Mouse (Mus musculus): ENCODE results near the gene Epo. TPM values are rescaled to one million over a fixed set of nuclear protein-coding genes. Genes with fewer than 3 reads are reported as not detected.

Epo gene
- polyA plus RNA-seq, 1 experiment from 2014 or later, result 0.24 TPM

DNA sequence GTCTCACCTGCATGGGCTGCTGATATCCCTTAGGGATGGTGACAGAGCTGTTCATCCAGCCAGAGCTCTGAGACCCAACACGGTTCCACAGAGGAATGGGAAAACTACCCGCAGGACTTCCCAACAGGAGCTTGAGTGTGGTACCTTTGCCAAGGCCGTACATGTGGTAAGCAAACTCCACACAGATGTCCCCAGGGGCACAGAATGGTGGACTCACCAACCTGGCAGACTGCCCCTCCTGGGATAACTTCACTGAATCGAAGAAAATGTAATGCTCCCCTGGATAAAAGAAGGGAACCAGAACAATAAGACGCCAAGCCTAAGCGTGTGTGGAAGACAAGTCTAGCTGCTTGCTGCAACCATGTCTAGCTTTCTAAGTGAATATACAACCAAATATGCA is 66.1 kb downstream of the Epo start:
- no peak overlapping the region for H3K9ac ChIP-seq (replicated peaks; ENCODE audit: low read length)
- ATAC-seq (ENCODE audit: low FRiP score, low TSS enrichment), result no peak

DNA sequence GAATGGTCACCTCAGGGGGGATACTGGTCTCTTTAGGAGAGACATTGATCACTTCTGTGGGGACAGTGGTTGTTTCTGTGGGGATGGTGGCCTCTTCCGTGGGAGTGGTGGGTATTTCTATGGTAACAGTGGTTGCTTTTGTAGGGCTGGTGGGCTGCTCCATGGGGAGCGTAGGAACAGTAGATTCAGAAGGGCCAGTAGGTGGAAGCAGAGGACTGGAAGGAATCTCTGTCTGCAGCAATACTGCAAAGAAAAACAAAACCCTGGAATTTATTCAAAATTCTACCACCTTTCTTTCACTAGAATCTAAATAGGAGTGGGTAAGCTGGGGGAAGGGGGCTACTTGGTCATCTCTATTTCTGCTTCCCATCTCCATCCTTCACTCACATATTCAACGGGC is 68.0 kb downstream of the Epo start:
- H3K9ac ChIP-seq (replicated peaks; ENCODE audit: low read length), result no peak overlapping the region
- no peaks in the 10 kb centered on the region for H3K27me3 ChIP-seq (ENCODE audit: insufficient read depth, low read length)
- H3K4me3 ChIP-seq (ENCODE audit: low read length), result no peak overlapping the region
- H3K4me2 ChIP-seq (replicated peaks; ENCODE audit: low read depth, low read length), result no peak overlapping the region
- no peaks in the 10 kb centered on the region for H3K9me3 ChIP-seq (ENCODE audit: low read length)
- H3K36me3 ChIP-seq (ENCODE audit: insufficient read depth, low read length), result no peaks in the 10 kb centered on the region
- WGBS, result 39% methylated on average over 3 of the region's 3 CpGs
- no peak overlapping the region for H3K27ac ChIP-seq (ENCODE audit: low read length)
- ATAC-seq (ENCODE audit: low FRiP score, low TSS enrichment), result no peak
- no peaks in the 10 kb centered on the region for H3K4me1 ChIP-seq (ENCODE audit: insufficient read depth, low read length)

More for the DNA sequence above, 66.1 kb downstream of the Epo start:
- no peaks in the 10 kb centered on the region for H3K4me1 ChIP-seq (ENCODE audit: insufficient read depth, low read length)
- H3K36me3 ChIP-seq (ENCODE audit: insufficient read depth, low read length), result no peaks in the 10 kb centered on the region
- no peaks in the 10 kb centered on the region for H3K9me3 ChIP-seq (ENCODE audit: low read length)
- 91% methylated on average over 6 of the region's 6 CpGs for WGBS
- H3K4me3 ChIP-seq (ENCODE audit: low read length), result no peak overlapping the region
- H3K27me3 ChIP-seq (ENCODE audit: insufficient read depth, low read length), result no peaks in the 10 kb centered on the region
- H3K4me2 ChIP-seq (replicated peaks; ENCODE audit: low read depth, low read length), result no peak overlapping the region
- no peak overlapping the region for H3K27ac ChIP-seq (ENCODE audit: low read length)

DNA sequence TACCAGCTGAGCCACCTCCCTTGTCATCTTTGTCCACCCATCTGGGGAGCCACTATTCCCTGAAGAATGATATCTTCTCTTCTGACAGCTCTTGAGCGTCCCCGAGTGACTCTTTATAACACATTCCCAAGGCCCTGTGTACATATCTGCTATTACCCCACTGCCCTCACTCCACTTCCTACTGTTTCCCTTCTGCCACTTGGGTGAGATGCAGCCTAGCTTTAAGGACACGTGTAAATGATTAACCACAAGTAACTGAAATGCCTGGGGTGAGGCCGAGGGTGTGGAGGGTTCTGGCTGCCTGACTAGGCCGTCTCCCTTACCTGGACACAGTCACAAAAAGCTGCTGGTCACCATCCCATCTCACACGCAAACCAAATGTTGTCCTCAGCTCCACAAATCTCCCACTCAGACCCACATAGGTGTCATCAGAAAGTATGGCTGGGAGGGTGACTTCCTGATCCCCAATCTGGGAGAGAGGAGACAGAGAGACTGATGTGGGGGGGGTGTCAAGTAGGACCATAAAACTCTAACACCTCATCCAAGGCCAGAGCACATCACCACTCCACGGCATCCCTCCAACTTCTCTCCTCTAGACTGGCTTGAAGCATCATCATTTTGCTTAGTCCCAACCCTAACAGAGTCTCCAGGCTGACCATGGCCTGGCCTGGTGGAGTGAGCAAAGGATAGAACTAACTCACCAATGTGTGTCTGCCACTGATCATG is 77.0 kb downstream of the Epo start:
- Histone ChIP-seq H3K27ac (ENCODE audit: low read length) (0 out of 2 replicates have a peak overlapping the region, but pooled peaks have one; percentile 4), H3K4me3 (ENCODE audit: low read length) (no peak overlapping the region), H3K9ac (replicated peaks; ENCODE audit: low read length) (no peak overlapping the region), H3K4me1 (ENCODE audit: insufficient read depth, low read length) (no peaks in the 10 kb centered on the region), H3K4me2 (replicated peaks; ENCODE audit: low read depth, low read length) (no peak overlapping the region), H3K36me3 (ENCODE audit: insufficient read depth, low read length) (no peaks in the 10 kb centered on the region), H3K27me3 (ENCODE audit: insufficient read depth, low read length) (no peaks in the 10 kb centered on the region), H3K9me3 (ENCODE audit: low read length) (no peaks in the 10 kb centered on the region)
- ATAC-seq (ENCODE audit: low FRiP score, low TSS enrichment), result peak; percentile 90
- 36% methylated on average over 7 of the region's 7 CpGs for WGBS

DNA sequence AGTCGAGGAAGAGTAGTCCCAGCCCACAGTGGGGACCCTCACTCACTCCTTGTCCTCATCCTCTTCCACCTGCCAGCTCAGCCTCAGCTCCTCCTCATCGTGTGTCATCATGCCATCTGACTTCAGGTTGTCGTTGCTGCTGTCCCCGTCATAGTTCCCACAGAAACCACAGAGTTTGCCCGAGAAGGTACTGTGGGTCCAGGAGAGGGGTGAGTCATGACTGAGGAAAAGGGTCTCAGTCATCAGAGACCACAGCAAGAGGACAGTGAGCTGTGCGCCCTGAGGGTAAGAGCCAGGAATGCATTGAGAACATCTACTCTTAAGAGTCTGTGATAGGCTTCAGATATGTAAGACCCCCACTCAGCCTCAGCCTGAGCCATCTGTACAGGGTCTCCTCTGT is 77.8 kb downstream of the Epo start:
- no peak for ATAC-seq (ENCODE audit: low FRiP score, low TSS enrichment)
- no peak overlapping the region for H3K27ac ChIP-seq (ENCODE audit: low read length)
- H3K36me3 ChIP-seq (ENCODE audit: insufficient read depth, low read length), result no peaks in the 10 kb centered on the region
- H3K4me3 ChIP-seq (ENCODE audit: low read length), result no peak overlapping the region
- H3K4me2 ChIP-seq (replicated peaks; ENCODE audit: low read depth, low read length), result no peak overlapping the region
- no peaks in the 10 kb centered on the region for H3K9me3 ChIP-seq (ENCODE audit: low read length)
- 79% methylated on average over 6 of the region's 6 CpGs for WGBS
- no peaks in the 10 kb centered on the region for H3K4me1 ChIP-seq (ENCODE audit: insufficient read depth, low read length)
- no peaks in the 10 kb centered on the region for H3K27me3 ChIP-seq (ENCODE audit: insufficient read depth, low read length)
- no peak overlapping the region for H3K9ac ChIP-seq (replicated peaks; ENCODE audit: low read length)

DNA sequence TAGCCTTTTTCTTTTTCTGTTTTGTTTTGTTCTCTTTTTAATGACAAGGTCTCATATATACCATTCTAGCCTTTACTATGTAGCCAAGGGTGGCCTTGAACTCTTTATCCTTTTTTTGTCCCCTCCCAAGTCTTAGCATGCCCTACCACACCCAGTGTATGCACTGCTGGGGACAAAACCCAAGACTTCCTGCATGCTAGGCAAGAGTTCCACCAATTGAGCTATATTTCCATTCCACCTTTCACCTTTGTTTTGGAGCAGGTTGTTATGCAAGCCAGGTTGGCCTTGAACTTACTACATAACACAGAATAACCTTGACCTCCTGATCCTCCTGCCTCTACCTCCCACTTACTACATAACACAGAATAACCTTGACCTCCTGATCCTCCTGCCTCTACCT is 87.5 kb downstream of the Epo start:
- Histone ChIP-seq H3K4me3 (ENCODE audit: low read length) (no peak overlapping the region), H3K9me3 (ENCODE audit: low read length) (no peaks in the 10 kb centered on the region), H3K27me3 (ENCODE audit: insufficient read depth, low read length) (no peaks in the 10 kb centered on the region), H3K4me2 (replicated peaks; ENCODE audit: low read depth, low read length) (no peak overlapping the region), H3K36me3 (ENCODE audit: insufficient read depth, low read length) (no peaks in the 10 kb centered on the region), H3K27ac (ENCODE audit: low read length) (no peak overlapping the region), H3K4me1 (ENCODE audit: insufficient read depth, low read length) (no peaks in the 10 kb centered on the region), H3K9ac (replicated peaks; ENCODE audit: low read length) (no peak overlapping the region)
- no peak for ATAC-seq (ENCODE audit: low FRiP score, low TSS enrichment)

DNA sequence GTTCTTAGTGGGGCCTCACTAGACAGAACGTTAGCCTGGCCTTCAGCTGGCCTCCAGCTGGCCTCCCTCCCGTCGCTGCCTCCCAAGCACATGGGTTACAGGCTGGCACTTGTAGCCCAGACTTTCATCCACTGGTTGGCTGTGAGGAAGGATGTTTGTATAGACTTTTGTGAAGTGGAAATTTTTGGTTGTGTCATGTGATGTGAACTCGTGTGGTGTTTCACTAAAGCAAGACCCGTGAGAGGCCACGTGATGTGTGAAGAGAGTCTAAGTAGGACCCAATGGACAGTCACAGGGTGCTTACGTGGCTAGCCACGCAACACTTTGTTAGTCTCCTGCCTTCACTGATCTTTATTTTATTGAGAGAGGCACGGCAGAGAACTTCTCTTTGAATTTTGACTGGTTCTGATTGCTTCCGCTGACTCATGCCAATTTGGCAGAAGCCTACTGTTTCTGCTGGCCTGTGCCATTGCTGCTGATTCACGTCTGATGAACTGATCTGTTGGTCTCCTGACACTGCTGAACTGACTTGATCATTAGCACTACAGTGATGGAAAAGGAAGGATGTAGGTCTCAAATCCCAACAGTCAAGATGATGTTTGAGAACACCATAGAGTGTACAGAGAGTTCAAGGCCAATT is 92.7 kb downstream of the Epo start:
- H3K4me3 ChIP-seq (ENCODE audit: low read length), result no peak overlapping the region
- no peak for ATAC-seq (ENCODE audit: low FRiP score, low TSS enrichment)

DNA sequence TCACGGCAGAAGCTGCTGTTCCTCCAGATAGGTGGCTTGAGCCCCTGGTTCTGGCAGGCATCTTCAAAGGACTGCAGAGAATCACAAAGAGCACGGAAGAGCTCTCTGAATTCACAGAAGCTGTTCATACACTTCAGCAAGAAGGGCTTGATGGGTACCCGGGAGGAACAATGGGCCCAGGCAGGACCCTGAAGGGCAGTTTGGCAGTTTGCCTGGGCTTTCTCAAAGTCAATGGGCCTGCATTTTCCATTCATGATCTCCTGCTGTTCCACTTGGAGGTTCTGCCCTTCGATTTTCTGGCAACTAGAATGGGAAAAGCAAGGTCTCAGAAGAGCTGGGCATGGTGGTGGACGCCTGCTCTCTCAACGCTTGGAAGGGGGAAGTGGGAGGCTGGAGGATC is 99.2 kb downstream of the Epo start:
- no peak for ATAC-seq (ENCODE audit: low FRiP score, low TSS enrichment)
- no peaks in the 10 kb centered on the region for H3K27me3 ChIP-seq (ENCODE audit: insufficient read depth, low read length)
- H3K9me3 ChIP-seq (ENCODE audit: low read length), result no peaks in the 10 kb centered on the region
- H3K36me3 ChIP-seq (ENCODE audit: insufficient read depth, low read length), result no peaks in the 10 kb centered on the region
- H3K4me2 ChIP-seq (replicated peaks; ENCODE audit: low read depth, low read length), result no peak overlapping the region
- no peak overlapping the region for H3K4me3 ChIP-seq (ENCODE audit: low read length)
- no peaks in the 10 kb centered on the region for H3K4me1 ChIP-seq (ENCODE audit: insufficient read depth, low read length)
- H3K27ac ChIP-seq (ENCODE audit: low read length), result no peak overlapping the region
- WGBS, result 61% methylated on average over 6 of the region's 6 CpGs
- H3K9ac ChIP-seq (replicated peaks; ENCODE audit: low read length), result no peak overlapping the region

More for the DNA sequence above, 92.7 kb downstream of the Epo start:
- Histone ChIP-seq H3K36me3 (ENCODE audit: insufficient read depth, low read length) (no peaks in the 10 kb centered on the region), H3K27ac (ENCODE audit: low read length) (no peak overlapping the region), H3K4me2 (replicated peaks; ENCODE audit: low read depth, low read length) (no peak overlapping the region), H3K4me1 (ENCODE audit: insufficient read depth, low read length) (no peaks in the 10 kb centered on the region), H3K9ac (replicated peaks; ENCODE audit: low read length) (no peak overlapping the region), H3K27me3 (ENCODE audit: insufficient read depth, low read length) (no peaks in the 10 kb centered on the region), H3K9me3 (ENCODE audit: low read length) (no peaks in the 10 kb centered on the region)
- WGBS, result 81% methylated on average over 11 of the region's 11 CpGs

Small RNA genes lying within 50 kb of the gene (microRNA-seq; reads per million reads assigned to microRNA genes)
- not detected for gene Mir6418

Other genes starting within 250 kb of the Epo start
- 3.0 and 3.1 TPM in 2 replicates for gene Ache, start 245.7 kb downstream of the Epo start, polyA plus RNA-seq (2015; fragmentation: Nextera tagmentation; extraction: Ambion mirVana)
- 7.2 and 7.8 TPM in 2 replicates for gene Ufsp1, start 238.6 kb downstream of the Epo start, polyA plus RNA-seq (2015; fragmentation: Nextera tagmentation; extraction: Ambion mirVana)
- gene Srrt, start 225.6 kb downstream of the Epo start, polyA plus RNA-seq (2015; fragmentation: Nextera tagmentation; extraction: Ambion mirVana), result 158 and 165 TPM in 2 replicates
- 90.1 and 102 TPM in 2 replicates for gene Trip6, start 218.8 kb downstream of the Epo start, polyA plus RNA-seq (2015; fragmentation: Nextera tagmentation; extraction: Ambion mirVana)
- 16.3 and 16.6 TPM in 2 replicates for gene Slc12a9, start 199.6 kb downstream of the Epo start, polyA plus RNA-seq (2015; fragmentation: Nextera tagmentation; extraction: Ambion mirVana)
- gene Ephb4, start 183.1 kb downstream of the Epo start, polyA plus RNA-seq (2015; fragmentation: Nextera tagmentation; extraction: Ambion mirVana), result 53.7 and 55.3 TPM in 2 replicates
- gene Zan, start 56.2 kb downstream of the Epo start, polyA plus RNA-seq (2015; fragmentation: Nextera tagmentation; extraction: Ambion mirVana), result 0.11 and 0.17 TPM in 2 replicates
- gene Pop7, start 30.7 kb downstream of the Epo start, polyA plus RNA-seq (2015; fragmentation: Nextera tagmentation; extraction: Ambion mirVana), result 51.2 and 53.0 TPM in 2 replicates
- 11.9 and 12.2 TPM in 2 replicates for gene Gigyf1, start 14.7 kb downstream of the Epo start, polyA plus RNA-seq (2015; fragmentation: Nextera tagmentation; extraction: Ambion mirVana)
- 358 and 388 TPM in 2 replicates for gene Gnb2, start 268 bp upstream of the Epo start, polyA plus RNA-seq (2015; fragmentation: Nextera tagmentation; extraction: Ambion mirVana)
- gene Actl6b, start 20.3 kb upstream of the Epo start, polyA plus RNA-seq (2015; fragmentation: Nextera tagmentation; extraction: Ambion mirVana), result 0.40 and 0.96 TPM in 2 replicates
- 0.23 and 0.57 TPM in 2 replicates for gene Tfr2, start 36.6 kb upstream of the Epo start, polyA plus RNA-seq (2015; fragmentation: Nextera tagmentation; extraction: Ambion mirVana)
- 25.2 and 28.6 TPM in 2 replicates for gene Mospd3, start 67.8 kb upstream of the Epo start, polyA plus RNA-seq (2015; fragmentation: Nextera tagmentation; extraction: Ambion mirVana)
- gene Pcolce, start 80.5 kb upstream of the Epo start, polyA plus RNA-seq (2015; fragmentation: Nextera tagmentation; extraction: Ambion mirVana), result 150 and 156 TPM in 2 replicates
- gene Fbxo24, start 95.8 kb upstream of the Epo start, polyA plus RNA-seq (2015; fragmentation: Nextera tagmentation; extraction: Ambion mirVana), result 0.09 and 0.13 TPM in 2 replicates
- 39.5 and 51.8 TPM in 2 replicates for gene Lrch4, start 95.9 kb upstream of the Epo start, polyA plus RNA-seq (2015; fragmentation: Nextera tagmentation; extraction: Ambion mirVana)
- 18.4 and 20.9 TPM in 2 replicates for gene Gm20605, start 95.9 kb upstream of the Epo start, polyA plus RNA-seq (2015; fragmentation: Nextera tagmentation; extraction: Ambion mirVana)
- 11.7 and 13.3 TPM in 2 replicates for gene Sap25, start 108.1 kb upstream of the Epo start, polyA plus RNA-seq (2015; fragmentation: Nextera tagmentation; extraction: Ambion mirVana)
- 0.94 and 1.4 TPM in 2 replicates for gene Irs3, start 112.5 kb upstream of the Epo start, polyA plus RNA-seq (2015; fragmentation: Nextera tagmentation; extraction: Ambion mirVana)
- gene Agfg2, start 151.5 kb upstream of the Epo start, polyA plus RNA-seq (2015; fragmentation: Nextera tagmentation; extraction: Ambion mirVana), result 17.2 and 21.1 TPM in 2 replicates
- 2.1 and 2.2 TPM in 2 replicates for gene Nyap1, start 208.4 kb upstream of the Epo start, polyA plus RNA-seq (2015; fragmentation: Nextera tagmentation; extraction: Ambion mirVana)
- 126 and 129 TPM in 2 replicates for gene Tsc22d4, start 212.5 kb upstream of the Epo start, polyA plus RNA-seq (2015; fragmentation: Nextera tagmentation; extraction: Ambion mirVana)
- gene Ppp1r35, start 245.6 kb upstream of the Epo start, polyA plus RNA-seq (2015; fragmentation: Nextera tagmentation; extraction: Ambion mirVana), result 26.0 and 32.1 TPM in 2 replicates